In the genomic region with DNA sequence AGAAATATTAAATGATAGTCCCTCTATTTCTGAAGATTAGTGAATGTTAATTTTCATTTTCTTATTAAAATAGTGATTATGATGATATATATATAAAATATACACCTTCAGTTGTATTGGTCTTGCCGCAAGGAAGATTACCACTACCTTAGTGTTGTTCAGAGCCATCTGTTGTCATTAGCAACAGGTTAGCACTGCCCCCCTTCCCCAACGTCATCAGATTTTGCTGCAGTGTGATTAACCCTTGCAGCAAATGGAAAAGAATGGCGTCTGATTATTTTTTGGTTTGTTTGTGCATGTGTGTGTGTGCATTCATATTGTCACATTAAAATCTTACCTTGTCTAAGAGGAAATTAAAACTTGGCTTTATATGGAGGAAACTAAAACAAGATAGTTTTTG, we compare ENCODE assay signal across 27 mouse cellular contexts. TPM values are rescaled to one million over a fixed set of nuclear protein-coding genes. Genes with fewer than 3 reads are reported as not detected.
DNase-seq lines count a peak whose midpoint lies in the region; ATAC-seq and TF ChIP-seq lines count a peak whose summit lies in the region.
"Had no signal": no experiment of that assay in that cellular context is flagged by ENCODE, and none has a peak within 500 bp of the region (broad histone marks: within the 10 kb centered on the region; RNA-seq: fewer than 3 reads in every experiment).

No protein-coding gene starts in this region.

- H3K9me3 ChIP-seq in hindbrain, postnatal 0 days (ENCODE audit: low read length): 0 out of 2 replicates have a peak, but pooled peaks cover 4% of the 10 kb centered on the region
- H3K9me3 ChIP-seq in hindbrain, embryonic 12.5 days (replicated peaks): peaks cover 14% of the 10 kb centered on the region
- H3K9me3 ChIP-seq in kidney, embryonic 14.5 days (ENCODE audit: control insufficient read depth, low read length): peaks cover 13% of the 10 kb centered on the region

- H3K4me1 ChIP-seq in hindbrain, postnatal 0 days (ENCODE audit: insufficient read depth, low read length): peaks cover 4% of the 10 kb centered on the region
- peaks cover 4% of the 10 kb centered on the region; the same call in 1 of the 2 replicates for H3K4me1 ChIP-seq in hindbrain, embryonic 12.5 days
- peaks cover 2% of the 10 kb centered on the region for H3K4me1 ChIP-seq in cortical plate, adult 2 months (ENCODE audit: control insufficient read depth, insufficient read depth, low read length)
- H3K4me1 ChIP-seq in kidney, embryonic 14.5 days (ENCODE audit: control insufficient read depth, insufficient read depth, low read length): 0 out of 2 replicates have a peak, but pooled peaks cover 2% of the 10 kb centered on the region
- H3K4me1 ChIP-seq: embryonic facial prominence, embryonic 13.5 days had no signal

- TF ChIP-seq POLR2A in cortical plate, adult 2 months (IDR thresholded peaks at IDR 0.05; ENCODE audit: extremely low read depth, insufficient read depth, low read length): 0 out of 2 replicates have a peak, but pooled peaks have one; percentile 4

- ATAC-seq in cerebellum, adult (ENCODE audit: insufficient number of reproducible peaks, low FRiP score, low TSS enrichment): no peak
- ATAC-seq in hindbrain, postnatal 0 days: no peak
- no peak for ATAC-seq in hindbrain, embryonic 12.5 days (ENCODE audit: low FRiP score)
- ATAC-seq in activated CD4-positive, CD25-positive, alpha-beta regulatory T cell, adult 4 months: no peak
- ATAC-seq in kidney, embryonic 14.5 days (ENCODE audit: low FRiP score, low TSS enrichment): no peak
- ATAC-seq: CD4-positive, CD25-positive, alpha-beta regulatory T cell, adult 4 months; forebrain, embryonic 15.5 days; Patski had no signal

- H3K27ac ChIP-seq in hindbrain, postnatal 0 days: no peak overlapping the region
- no peak overlapping the region for H3K27ac ChIP-seq in hindbrain, embryonic 12.5 days
- H3K27ac ChIP-seq in cortical plate, adult 2 months (ENCODE audit: insufficient read depth, low read length): no peak overlapping the region
- H3K27ac ChIP-seq in kidney, embryonic 14.5 days (ENCODE audit: low read depth, low read length): no peak overlapping the region
- H3K27ac ChIP-seq: embryonic facial prominence, embryonic 13.5 days; forebrain, embryonic 15.5 days; heart, embryonic 15.5 days; neural tube, embryonic 12.5 days had no signal

- peak; percentile 53 to 57 for DNase-seq in cerebellum, adult 18-20 months
- peak; percentile 56 for DNase-seq in hindbrain, postnatal 0 days (ENCODE audit: low spot score)
- DNase-seq in brain, adult 2 months (ENCODE audit: low read depth, low spot score): peak; percentile 70
- DNase-seq: adrenal gland, postnatal 25 days; gastrocnemius, postnatal 36 days; heart, postnatal 4 days; kidney, adult 8-10 months; kidney, postnatal 25 days; layer of hippocampus, adult 9-11 months; lung, adult 18-20 months; lung, postnatal 14 days; right cerebral cortex, postnatal 14 days; spleen, adult 18-20 months had no signal

- H3K4me2 ChIP-seq in hindbrain, postnatal 0 days (ENCODE audit: low read depth, low read length): peak overlapping the region; percentile 58; the same call in 1 of the 2 replicates
- H3K4me2 ChIP-seq in hindbrain, embryonic 12.5 days (replicated peaks): no peak overlapping the region
- H3K4me2 ChIP-seq in kidney, embryonic 14.5 days (replicated peaks; ENCODE audit: low read depth, low read length): no peak overlapping the region
- H3K4me2 ChIP-seq: embryonic facial prominence, embryonic 13.5 days; forebrain, embryonic 15.5 days; heart, embryonic 15.5 days; liver, embryonic 11.5 days; neural tube, embryonic 12.5 days had no signal

- TF ChIP-seq CTCF in hindbrain, postnatal 0 days (IDR thresholded peaks at IDR 0.05; ENCODE audit: low read depth): no peak
- TF ChIP-seq CTCF in cortical plate, adult 2 months (IDR thresholded peaks at IDR 0.05; ENCODE audit: extremely low read depth, insufficient read depth, low read length): no peak

- 44% methylated on average over 3 of the region's 3 CpGs for WGBS in hindbrain, postnatal 0 days
- 46% methylated on average over 3 of the region's 3 CpGs for WGBS in hindbrain, embryonic 12.5 days
- WGBS in kidney, embryonic 14.5 days: 57% methylated on average over 3 of the region's 3 CpGs

- no peaks in the 10 kb centered on the region; the same call in 1 of the 2 replicates for H3K36me3 ChIP-seq in hindbrain, postnatal 0 days (ENCODE audit: insufficient read depth, low read length)
- H3K36me3 ChIP-seq in hindbrain, embryonic 12.5 days: peaks cover 2% of the 10 kb centered on the region; the same call in 1 of the 2 replicates
- no peaks in the 10 kb centered on the region for H3K36me3 ChIP-seq in kidney, embryonic 14.5 days (ENCODE audit: control insufficient read depth, insufficient read depth, low read length)

- no peak overlapping the region for H3K4me3 ChIP-seq in hindbrain, postnatal 0 days (ENCODE audit: low read length)
- H3K4me3 ChIP-seq in hindbrain, embryonic 12.5 days: no peak overlapping the region
- H3K4me3 ChIP-seq in cortical plate, adult 2 months (ENCODE audit: insufficient read depth, low read length): peak overlapping the region; percentile 77; the same call in 1 of the 2 replicates
- no peak overlapping the region for H3K4me3 ChIP-seq in kidney, embryonic 14.5 days (ENCODE audit: low read length)
- H3K4me3 ChIP-seq: embryonic facial prominence, embryonic 13.5 days; forebrain, embryonic 15.5 days; heart, embryonic 15.5 days; megakaryocyte, embryonic 14.5 days; neural tube, embryonic 12.5 days had no signal

- H3K9ac ChIP-seq in hindbrain, postnatal 0 days (replicated peaks; ENCODE audit: low read length): no peak overlapping the region
- no peak overlapping the region for H3K9ac ChIP-seq in hindbrain, embryonic 12.5 days
- H3K9ac ChIP-seq in kidney, embryonic 14.5 days (ENCODE audit: low read depth, low read length): no peak overlapping the region
- H3K9ac ChIP-seq: embryonic facial prominence, embryonic 13.5 days; forebrain, embryonic 15.5 days; heart, embryonic 15.5 days; neural tube, embryonic 12.5 days had no signal

- no peaks in the 10 kb centered on the region for H3K27me3 ChIP-seq in hindbrain, postnatal 0 days (ENCODE audit: insufficient read depth, low read length)
- no peaks in the 10 kb centered on the region for H3K27me3 ChIP-seq in hindbrain, embryonic 12.5 days
- no peaks in the 10 kb centered on the region for H3K27me3 ChIP-seq in kidney, embryonic 14.5 days (ENCODE audit: control insufficient read depth, insufficient read depth, low read length)
- H3K27me3 ChIP-seq: forebrain, embryonic 15.5 days; heart, embryonic 15.5 days; neural tube, embryonic 12.5 days; Patski had no signal

RNA-seq across cellular contexts. Expression of a gene that starts 2.3 kb away (rescaled TPM):
- total RNA-seq in hindbrain, postnatal 0 days (2014; rRNA removed): 169 and 202 TPM in 2 replicates
- 670 and 683 TPM in 2 replicates for polyA plus RNA-seq in hindbrain, postnatal 0 days (2015; fragmentation: Nextera tagmentation; extraction: Ambion mirVana)
- 69.8 and 81.1 TPM in 2 replicates for polyA plus RNA-seq in hindbrain, embryonic 12.5 days (2016; fragmentation: Nextera tagmentation; extraction: Ambion mirVana)
- 332 and 381 TPM in 2 replicates for polyA plus RNA-seq in cortical plate, adult 2 months (2012; rRNA removed)
- polyA plus RNA-seq in activated CD4-positive, CD25-positive, alpha-beta regulatory T cell, adult 4 months (2017; shearing (Covaris generic)): under 1 TPM in 1 of 2 experiments, not detected in 1; 0.37 TPM
- 0.44 and 1.1 TPM in 2 replicates for polyA plus RNA-seq in kidney, embryonic 14.5 days (2014; fragmentation: Nextera tagmentation; extraction: Ambion mirVana)
- total RNA-seq: gastrocnemius, postnatal 36 days; monocyte, adult 5-6 weeks had no signal
- polyA plus RNA-seq: CD4-positive, CD25-positive, alpha-beta regulatory T cell, adult 4 months; Patski had no signal

Comparison
In these comparisons a context has a peak if more than half of its experiments do, and no peak if none do; other contexts are left out.
1. RNA of a gene that starts 2.3 kb away (polyA plus RNA-seq): 670 to 683 TPM in hindbrain, postnatal 0 days, 332 to 381 TPM in cortical plate, adult 2 months and 69.8 to 81.1 TPM in hindbrain, embryonic 12.5 days; 0.44 to 1.1 TPM in kidney, embryonic 14.5 days and 0.37 TPM in activated CD4-positive, CD25-positive, alpha-beta regulatory T cell, adult 4 months; every median in the first group is over 10 times any median in the second.
2. Peak in every context shown above with its lines, with median percentiles within 50 percentile points of each other: DNase-seq.